12 mouse cellular contexts compared by ENCODE assay signal in genomic region chr2:146470947-146471346, GRCm38 (mm10). TPM values are rescaled to one million over a fixed set of nuclear protein-coding genes. Genes with fewer than 3 reads are reported as not detected.
DNase-seq lines count a peak whose midpoint lies in the region; ATAC-seq and TF ChIP-seq lines count a peak whose summit lies in the region.
"Had no signal": no experiment of that assay in that cellular context is flagged by ENCODE, and none has a peak within 500 bp of the region (broad histone marks: within the 10 kb centered on the region; RNA-seq: fewer than 3 reads in every experiment).

No protein-coding gene starts in this region.

- no peak overlapping the region for H3K9ac ChIP-seq in kidney, embryonic 15.5 days
- H3K9ac ChIP-seq in liver, embryonic 14.5 days (replicated peaks), result no peak overlapping the region
- H3K9ac ChIP-seq in forebrain, embryonic 15.5 days (replicated peaks), result no peak overlapping the region
- H3K9ac ChIP-seq: hindbrain, embryonic 12.5 days; limb, embryonic 13.5 days had no signal

- no peak overlapping the region for H3K27ac ChIP-seq in kidney, embryonic 15.5 days
- no peak overlapping the region for H3K27ac ChIP-seq in liver, embryonic 14.5 days
- H3K27ac ChIP-seq in forebrain, embryonic 15.5 days (replicated peaks), result no peak overlapping the region
- H3K27ac ChIP-seq in forebrain, embryonic 10.5 days, result no peak overlapping the region
- H3K27ac ChIP-seq: hindbrain, embryonic 12.5 days; limb, embryonic 13.5 days; macrophage had no signal

- H3K4me1 ChIP-seq in kidney, embryonic 15.5 days, result no peaks in the 10 kb centered on the region
- peaks cover 3 to 9% of the 10 kb centered on the region in 2 experiments; a peak in 2 of 4 replicates for H3K4me1 ChIP-seq in liver, embryonic 14.5 days (replicated peaks; ENCODE audit: control insufficient read depth in 2 of 2, insufficient read depth in 2 of 2, low read length in 1 of 2)
- peaks cover 7% of the 10 kb centered on the region; the same call in 1 of the 2 replicates for H3K4me1 ChIP-seq in forebrain, embryonic 15.5 days
- H3K4me1 ChIP-seq in forebrain, embryonic 10.5 days, result no peaks in the 10 kb centered on the region
- H3K4me1 ChIP-seq: hindbrain, embryonic 12.5 days had no signal

- no peak for ATAC-seq in kidney, embryonic 15.5 days (replicated peaks; ENCODE audit: low FRiP score)
- peak; percentile 80 for ATAC-seq in erythroblast, adult 5-6 weeks (replicated peaks; ENCODE audit: low FRiP score, poor library complexity, severe bottlenecking)
- peak; percentile 44; the same call in 1 of the 2 replicates for ATAC-seq in liver, embryonic 14.5 days (ENCODE audit: insufficient read depth)
- ATAC-seq in forebrain, embryonic 15.5 days (replicated peaks), result no peak

- no peak for TF ChIP-seq POLR2A in brain, embryonic 14.5 days (IDR thresholded peaks at IDR 0.05; ENCODE audit: borderline replicate concordance, extremely low read depth, insufficient read depth, insufficient read length, poor library complexity, severe bottlenecking)

- no peak for TF ChIP-seq CTCF in brain, embryonic 14.5 days (IDR thresholded peaks at IDR 0.05; ENCODE audit: borderline replicate concordance, extremely low read depth, insufficient read depth, insufficient read length)
- TF ChIP-seq CTCF in liver, embryonic 14.5 days (IDR thresholded peaks at IDR 0.05; ENCODE audit: low read depth), result no peak

- no peak overlapping the region for H3K4me2 ChIP-seq in kidney, embryonic 15.5 days
- H3K4me2 ChIP-seq in liver, embryonic 14.5 days (ENCODE audit: low read depth), result no peak overlapping the region
- no peak overlapping the region for H3K4me2 ChIP-seq in forebrain, embryonic 15.5 days (replicated peaks)
- H3K4me2 ChIP-seq: hindbrain, embryonic 12.5 days; limb, embryonic 13.5 days had no signal

- H3K27me3 ChIP-seq in kidney, embryonic 15.5 days, result no peaks in the 10 kb centered on the region
- no peaks in the 10 kb centered on the region for H3K27me3 ChIP-seq in liver, embryonic 14.5 days (ENCODE audit: control insufficient read depth, insufficient read depth, low read length)
- H3K27me3 ChIP-seq in forebrain, embryonic 15.5 days, result no peaks in the 10 kb centered on the region
- H3K27me3 ChIP-seq in forebrain, embryonic 10.5 days (ENCODE audit: poor library complexity, severe bottlenecking), result no peaks in the 10 kb centered on the region
- H3K27me3 ChIP-seq: hindbrain, embryonic 12.5 days; limb, embryonic 13.5 days had no signal

- peak; percentile 5 for DNase-seq in kidney, postnatal 14 days
- DNase-seq in brain, embryonic 14.5 days (ENCODE audit: low read depth), result peak; percentile 44
- DNase-seq in liver, embryonic 14.5 days (ENCODE audit: low read depth in 3 of 3, low spot score in 3 of 3), result peak in 1 of 3 experiments; percentile 13
- no peak for DNase-seq in layer of hippocampus, postnatal 14 days (ENCODE audit: low spot score in 2 of 2)
- no peak for DNase-seq in forebrain, embryonic 10.5 days (ENCODE audit: extremely low spot score, low spot score)
- DNase-seq: kidney, postnatal 4 days had no signal

- H3K4me3 ChIP-seq in kidney, embryonic 15.5 days (replicated peaks), result no peak overlapping the region
- H3K4me3 ChIP-seq in liver, embryonic 14.5 days (ENCODE audit: insufficient read depth in 1 of 2, low read depth in 2 of 2, low read length in 2 of 2), result no peak overlapping the region
- H3K4me3 ChIP-seq in forebrain, embryonic 15.5 days, result no peak overlapping the region
- H3K4me3 ChIP-seq in forebrain, embryonic 10.5 days, result no peak overlapping the region
- H3K4me3 ChIP-seq: hindbrain, embryonic 12.5 days; limb, embryonic 13.5 days had no signal

- no peaks in the 10 kb centered on the region for H3K9me3 ChIP-seq in kidney, embryonic 15.5 days (replicated peaks)
- no peaks in the 10 kb centered on the region for H3K9me3 ChIP-seq in liver, embryonic 14.5 days (ENCODE audit: control insufficient read depth, low read length)
- H3K9me3 ChIP-seq in forebrain, embryonic 15.5 days, result no peaks in the 10 kb centered on the region
- no peaks in the 10 kb centered on the region for H3K9me3 ChIP-seq in forebrain, embryonic 10.5 days
- H3K9me3 ChIP-seq: hindbrain, embryonic 12.5 days; limb, embryonic 13.5 days had no signal

- TF ChIP-seq EP300 in liver, embryonic 14.5 days (IDR thresholded peaks at IDR 0.05; ENCODE audit: low read depth), result no peak

- WGBS in kidney, embryonic 15.5 days, result 61% methylated on average over 5 of the region's 5 CpGs
- 25% methylated on average over 5 of the region's 5 CpGs for WGBS in liver, embryonic 14.5 days (ENCODE audit: insufficient replicate concordance)
- WGBS in forebrain, embryonic 15.5 days, result 49% methylated on average over 5 of the region's 5 CpGs
- 85% methylated on average over 5 of the region's 5 CpGs for WGBS in forebrain, embryonic 10.5 days

- H3K36me3 ChIP-seq in kidney, embryonic 15.5 days, result no peaks in the 10 kb centered on the region
- H3K36me3 ChIP-seq in liver, embryonic 14.5 days (replicated peaks; ENCODE audit: control insufficient read depth, insufficient read depth, low read depth), result no peaks in the 10 kb centered on the region
- H3K36me3 ChIP-seq in forebrain, embryonic 15.5 days, result no peaks in the 10 kb centered on the region
- H3K36me3 ChIP-seq in forebrain, embryonic 10.5 days (replicated peaks), result no peaks in the 10 kb centered on the region
- H3K36me3 ChIP-seq: hindbrain, embryonic 12.5 days; limb, embryonic 13.5 days had no signal

RNA-seq across cellular contexts. Expression of gene Ralgapa2, which starts 41.2 kb away (rescaled TPM):
- 6.7 and 8.7 TPM in 2 replicates for polyA plus RNA-seq in kidney, embryonic 15.5 days (2015; fragmentation: Nextera tagmentation; extraction: Ambion mirVana)
- 10.6 and 14.5 TPM in 2 replicates for polyA plus RNA-seq in brain, embryonic 14.5 days (2012; rRNA removed)
- 10.2 and 10.7 TPM in 2 replicates for total RNA-seq in erythroblast, adult 5-6 weeks (2015; ENCODE audit: low replicate concordance)
- 22.8 and 30.2 TPM in 2 replicates for total RNA-seq in erythroblast, adult 5-6 weeks (2017; ENCODE audit: low replicate concordance)
- 1.8 and 2.1 TPM in 2 replicates for polyA plus RNA-seq in liver, embryonic 14.5 days (2012; rRNA removed)
- polyA plus RNA-seq in liver, embryonic 14.5 days (2014; fragmentation: Nextera tagmentation; extraction: Ambion mirVana), result 3.2 and 3.6 TPM in 2 replicates
- total RNA-seq in layer of hippocampus, postnatal 14 days (2021), result 10 to 100 TPM; 20.3 to 22.5 TPM
- polyA plus RNA-seq in forebrain, embryonic 15.5 days (2015; fragmentation: Nextera tagmentation; extraction: Ambion mirVana), result 14.2 and 15.0 TPM in 2 replicates
- polyA plus RNA-seq in forebrain, embryonic 10.5 days (2016; fragmentation: Nextera tagmentation; extraction: Ambion mirVana), result 9.9 and 12.3 TPM in 2 replicates

Comparison
In these comparisons a context has a peak if more than half of its experiments do, and no peak if none do; other contexts are left out.
1. DNase-seq: peak in kidney, postnatal 14 days (single experiment) and brain, embryonic 14.5 days (single experiment); none in layer of hippocampus, postnatal 14 days (0 of 2) and forebrain, embryonic 10.5 days (single experiment).
2. ATAC-seq: peak in erythroblast, adult 5-6 weeks (single experiment) and liver, embryonic 14.5 days (single experiment); none in kidney, embryonic 15.5 days (single experiment) and forebrain, embryonic 15.5 days (single experiment).